Mouse (Mus musculus) brain, adult 10 weeks (tissue): ENCODE results near the gene Erap1. TPM values are rescaled to one million over a fixed set of nuclear protein-coding genes. Genes with fewer than 3 reads are reported as not detected.

Experiments used
- polyA plus RNA-seq: library from polyadenylated mRNA; stranded (reverse); fragments of 350-450 nt; fragmentation: Illumina TruSeq; extraction: RNeasy Lipid Tissue Mini Kit (QIAGEN cat#74804); gene quantifications from one replicate; pipeline ENCODE4 v1.2.3, GENCODE M21; 2015; ENCODE audit warnings: low read depth, low replicate concordance

Gene Erap1
- 6.7 TPM for polyA plus RNA-seq

DNA sequence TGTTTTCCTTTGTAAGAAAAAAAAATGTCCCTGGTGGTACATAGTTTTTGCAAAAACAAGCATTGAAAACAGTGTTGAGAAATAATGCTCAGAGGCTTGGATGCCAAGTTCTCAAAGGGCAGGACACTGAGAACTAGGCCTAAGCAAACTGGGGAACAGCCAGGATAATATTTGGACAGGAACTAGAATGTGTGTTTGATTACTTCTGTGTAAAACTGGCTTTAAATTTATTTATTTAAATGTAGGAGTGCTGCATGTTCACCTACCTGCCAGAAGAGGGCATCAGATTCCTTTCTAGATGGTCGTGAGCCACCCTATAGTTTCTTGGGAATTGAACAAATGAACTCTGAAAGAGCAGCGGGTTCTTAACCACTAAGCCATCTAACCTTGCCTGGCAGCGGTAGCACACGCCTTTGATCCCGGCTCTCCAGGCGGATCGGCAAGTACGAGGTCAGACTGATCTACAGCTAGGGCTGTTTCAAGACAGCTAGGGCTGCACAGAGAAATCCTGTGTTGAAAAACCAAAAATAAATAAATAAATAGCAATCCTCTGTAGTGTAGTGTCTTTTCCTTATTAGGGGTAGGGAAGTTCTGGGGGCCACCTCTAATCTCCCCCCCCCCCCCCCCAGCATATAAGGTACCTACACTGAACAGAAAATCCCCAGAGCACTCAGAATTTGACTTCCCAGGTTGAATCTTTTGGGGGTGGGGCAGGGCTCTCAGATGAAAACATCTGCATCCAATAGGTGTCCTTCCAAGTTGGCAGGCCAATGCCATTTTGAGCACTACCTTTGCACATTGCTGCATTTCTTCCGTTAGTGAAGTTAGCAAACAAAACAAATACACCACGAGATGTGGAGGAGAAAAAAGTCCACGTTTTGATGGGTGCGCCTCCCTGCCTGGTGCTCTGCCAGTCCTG is at the start of gene Erap1:
TSS of gene Erap1 (plus strand) at position 776 of the 919 bp plus-strand sequence.

Other genes starting within 250 kb of the Erap1 start
- gene Zfp72, start 248.7 kb upstream of the Erap1 start, polyA plus RNA-seq, result 6.5 TPM
- 8.5 TPM for gene Ftl1-ps1, start 239.9 kb upstream of the Erap1 start, polyA plus RNA-seq
- 16.0 TPM for gene Zfp825, start 145.6 kb upstream of the Erap1 start, polyA plus RNA-seq
- 12.5 TPM for gene Cast, start 169.2 kb downstream of the Erap1 start, polyA plus RNA-seq